Mouse (Mus musculus): ENCODE results near the gene Ttll11. TPM values are rescaled to one million over a fixed set of nuclear protein-coding genes. Genes with fewer than 3 reads are reported as not detected.

Ttll11 gene
- 0.37 and 0.62 TPM in 2 replicates for polyA plus RNA-seq (2015; fragmentation: Nextera tagmentation; extraction: Ambion mirVana)

DNA sequence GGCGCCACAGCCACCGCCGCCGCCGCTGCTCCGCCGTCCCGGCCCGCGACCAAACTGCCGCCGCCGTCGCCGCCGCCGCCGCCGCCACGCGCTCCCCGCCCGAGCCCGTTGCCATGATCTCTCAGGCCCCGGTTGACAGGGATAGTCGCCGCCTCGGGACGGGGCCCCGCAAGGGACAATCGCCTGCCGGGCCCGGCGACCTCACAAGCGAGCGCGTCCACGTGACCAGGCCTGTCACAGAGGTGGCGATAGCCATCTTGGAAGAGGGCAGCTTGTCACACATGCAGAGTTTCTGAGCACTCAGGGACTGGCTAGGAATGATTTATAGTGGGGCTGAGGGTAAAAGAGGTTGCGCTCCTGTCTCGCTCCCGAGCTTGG, at the start of gene Ttll11:
TSS of gene Ttll11 (minus strand) at position 270 of the 378 bp plus-strand sequence.

Other genes with a start within 250 kb of the Ttll11 start
- 160 and 161 TPM in 2 replicates for gene Ndufa8, start 69.5 kb upstream of the Ttll11 start, polyA plus RNA-seq (2015; fragmentation: Nextera tagmentation; extraction: Ambion mirVana)
- 0.18 TPM in 1 of 2 replicates, not detected in the other for gene Morn5, start 69.5 kb upstream of the Ttll11 start, polyA plus RNA-seq (2015; fragmentation: Nextera tagmentation; extraction: Ambion mirVana)
- 0.22 and 0.40 TPM in 2 replicates for gene Lhx6, start 125.5 kb upstream of the Ttll11 start, polyA plus RNA-seq (2015; fragmentation: Nextera tagmentation; extraction: Ambion mirVana)
- 15.6 and 16.4 TPM in 2 replicates for gene Mrrf, start 156.5 kb upstream of the Ttll11 start, polyA plus RNA-seq (2015; fragmentation: Nextera tagmentation; extraction: Ambion mirVana)
- gene Rbm18, start 156.9 kb upstream of the Ttll11 start, polyA plus RNA-seq (2015; fragmentation: Nextera tagmentation; extraction: Ambion mirVana): 29.6 and 30.8 TPM in 2 replicates